Mouse (Mus musculus) layer of hippocampus, postnatal 10 days (tissue): ENCODE measurements at regions not wholly inside any gene's neighbourhood (a gene's known extent, or its start where the extent isn't known, plus 50 kb on each side); places are given as distances from the start of the nearest gene placed in this dataset.

ENCODE experiments used
- DNase-seq, 2 experiments: peaks; one replicate each; pipeline ENCODE4 v3.0.0; 2021; ENCODE audit warnings: low spot score in 2 of 2

- DNase-seq = no peak
These were observed 194.7 kb upstream of the Rfx3 start for GRCm38 (mm10) chr19:28205691-28206090.

- DNase-seq = no peak
These were observed 192.8 kb upstream of the Rfx3 start for GRCm38 (mm10) chr19:28203719-28204118.

- DNase-seq = peak in 1 of 2 experiments; percentile 25
These were observed 188.4 kb upstream of the Rfx3 start for GRCm38 (mm10) chr19:28199385-28199784.

GRCm38 (mm10) chr19:28196881-28197280 lies 185.9 kb upstream of the Rfx3 start:
- DNase-seq = no peak

- DNase-seq = no peak
These were observed 181.3 kb upstream of the Rfx3 start for GRCm38 (mm10) chr19:28192248-28192647.

GRCm38 (mm10) chr19:28191428-28192116 lies 180.6 kb upstream of the Rfx3 start:
- no peak for DNase-seq

GRCm38 (mm10) chr19:28190250-28190649 lies 179.3 kb upstream of the Rfx3 start:
- DNase-seq = no peak

- no peak for DNase-seq
These were observed 177.4 kb upstream of the Rfx3 start for GRCm38 (mm10) chr19:28188363-28188762.

GRCm38 (mm10) chr19:28182411-28183182 lies 171.6 kb upstream of the Rfx3 start:
- DNase-seq = no peak

GRCm38 (mm10) chr19:28181171-28181570 lies 170.2 kb upstream of the Rfx3 start:
- no peak for DNase-seq

- DNase-seq = peak in 1 of 2 experiments; percentile 33
These were observed 167.1 kb upstream of the Rfx3 start for GRCm38 (mm10) chr19:28178114-28178513.

- DNase-seq = no peak
These were observed 165.9 kb upstream of the Rfx3 start for GRCm38 (mm10) chr19:28176821-28177220.

GRCm38 (mm10) chr19:28171836-28172534 lies 161.0 kb upstream of the Rfx3 start:
- no peak for DNase-seq

- no peak for DNase-seq
These were observed 156.6 kb upstream of the Rfx3 start for GRCm38 (mm10) chr19:28167451-28168165.

- DNase-seq = no peak
These were observed 155.7 kb upstream of the Rfx3 start for GRCm38 (mm10) chr19:28166626-28167025.

GRCm38 (mm10) chr19:28165901-28166361 lies 155.0 kb upstream of the Rfx3 start:
- DNase-seq = peak; percentile 81 to 82

- DNase-seq = no peak
These were observed 152.2 kb upstream of the Rfx3 start for GRCm38 (mm10) chr19:28163195-28163594.

GRCm38 (mm10) chr19:28160582-28160981 lies 149.6 kb upstream of the Rfx3 start:
- DNase-seq = no peak

GRCm38 (mm10) chr19:28157196-28157595 lies 146.2 kb upstream of the Rfx3 start:
- DNase-seq = no peak

- DNase-seq = peak; percentile 28 to 44
These were observed 126.6 kb upstream of the Rfx3 start for GRCm38 (mm10) chr19:28137581-28137980.

- DNase-seq = no peak
These were observed 123.8 kb upstream of the Rfx3 start for GRCm38 (mm10) chr19:28134806-28135205.
